Mouse (Mus musculus) heart, postnatal 0 days (tissue): ENCODE data around the gene Letmd1. TPM values are rescaled to one million over a fixed set of nuclear protein-coding genes. Genes with fewer than 3 reads are reported as not detected.
"Not testable (repeated sequence)": the region's sequence is repeated elsewhere in the genome, so short reads cannot be mapped to it uniquely, and the experiment has no call there.

Source experiments
- ATAC-seq: fragments of 200-750 bp; cut with Nextera tagmentation; 2 replicates; pipeline ENCODE4 v1.8.0; 2017; ENCODE audit warnings: low read depth, moderate number of reproducible peaks, moderate library complexity; ENCODE audit not compliant: insufficient read depth
- DNase-seq: peaks from one replicate; pipeline ENCODE4 v3.0.0-alpha.2; 2016; ENCODE audit warnings: low spot score
- H3K27ac ChIP-seq: fragments of 300-500 bp; sonication (generic); 2 replicates; pipeline ENCODE4 v1.5.1; 2014; ENCODE audit warnings: low read depth, mild to moderate bottlenecking
- H3K27me3 ChIP-seq: fragments of 300-500 bp; sonication (generic); 2 replicates; pipeline ENCODE4 v1.6.1; 2014; ENCODE audit warnings: low read length, mixed read lengths; ENCODE audit not compliant: control insufficient read depth, insufficient read depth
- H3K36me3 ChIP-seq: fragments of 300-500 bp; sonication (generic); replicated peaks from 2 replicates; pipeline ENCODE4 v1.6.1; 2014; ENCODE audit warnings: low read length, mixed read lengths; ENCODE audit not compliant: control insufficient read depth, insufficient read depth
- H3K4me1 ChIP-seq: fragments of 300-500 bp; sonication (generic); 2 replicates; pipeline ENCODE4 v1.6.1; 2014; ENCODE audit warnings: antibody characterized with exemption; ENCODE audit not compliant: control insufficient read depth, insufficient read depth
- H3K4me2 ChIP-seq: fragments of 300-500 bp; sonication (generic); 2 replicates; pipeline ENCODE4 v1.6.1; 2014; ENCODE audit warnings: low read depth, mild to moderate bottlenecking, low read length, moderate library complexity
- H3K4me3 ChIP-seq: fragments of 300-500 bp; sonication (generic); 2 replicates; pipeline ENCODE4 v1.5.1; 2014; ENCODE audit warnings: low read depth, low read length
- H3K9ac ChIP-seq: fragments of 300-500 bp; sonication (generic); replicated peaks from 2 replicates; pipeline ENCODE4 v1.6.1; 2014; ENCODE audit warnings: low read depth, low read length, mixed read lengths
- H3K9me3 ChIP-seq: fragments of 300-500 bp; sonication (generic); replicated peaks from 2 replicates; pipeline ENCODE4 v1.6.1; 2016; ENCODE audit warnings: low read length; ENCODE audit not compliant: control insufficient read depth
- CTCF ChIP-seq: IDR thresholded peaks from 2 replicates; pipeline ENCODE4 v1.5.1; 2016; ENCODE audit warnings: antibody characterized with exemption, control low read depth, low read depth
- EP300 ChIP-seq: IDR thresholded peaks from 2 replicates; pipeline ENCODE4 v1.6.1; 2016; ENCODE audit warnings: antibody characterized with exemption, low read depth
- WGBS: fragments of 180-500 bp; shearing (Covaris S2); extraction: QIAGEN DNeasy Blood & Tissue Kit; methylation state at CpG from one replicate; pipeline ENCODE4 v1.1.7; 2014; 5-methylcytosine and 5-hydroxymethylcytosine counted together
- polyA plus RNA-seq: library from polyadenylated mRNA; unstranded; fragments of >200 nt; fragmentation: Nextera tagmentation; extraction: Ambion mirVana; gene quantifications from 2 replicates; pipeline ENCODE4 v1.2.1, GENCODE M21; 2015
- total RNA-seq: library from RNA; depleted of rRNA; stranded (reverse); fragments of >200 nt; gene quantifications from 2 replicates; pipeline ENCODE4 v1.2.3, GENCODE M21; 2014; ENCODE audit warnings: low replicate concordance

Gene Letmd1
- total and polyA plus RNA-seq, 2 experiments from 2014 or later = 7.5 to 18.5 TPM

GRCm38 (mm10) chr15:100491966-100492365, 23.1 kb downstream of the Letmd1 start:
- Histone ChIP-seq H3K9me3 (no peaks in the 10 kb centered on the region), H3K9ac (no peak overlapping the region), H3K4me3 (no peak overlapping the region), H3K27ac (no peak overlapping the region), H3K36me3 (peaks cover 10% of the 10 kb centered on the region), H3K4me2 (no peak overlapping the region), H3K4me1 (peaks cover 31% of the 10 kb centered on the region), H3K27me3 (no peaks in the 10 kb centered on the region)
- WGBS = 76% methylated on average over 9 of the region's 9 CpGs
- DNase-seq (no peak), ATAC-seq (no peak)
- TF ChIP-seq EP300 = no peak
- no peak for TF ChIP-seq CTCF

- 1% methylated on average over 29 of the region's 29 CpGs for WGBS
- DNase-seq (peak; percentile 36), ATAC-seq (peak; percentile 66)
- Histone ChIP-seq H3K27ac (peak overlapping the region; percentile 79), H3K36me3 (no peaks in the 10 kb centered on the region), H3K9ac (peak overlapping the region; percentile 73), H3K4me1 (peaks cover 25% of the 10 kb centered on the region; the same call in 1 of the 2 replicates), H3K4me2 (peak overlapping the region; percentile 92), H3K9me3 (no peaks in the 10 kb centered on the region), H3K4me3 (peak overlapping the region; percentile 75), H3K27me3 (no peaks in the 10 kb centered on the region)
- no peak for TF ChIP-seq EP300
- no peak for TF ChIP-seq CTCF
Measured at GRCm38 (mm10) chr15:100494647-100495046, 25.8 kb downstream of the Letmd1 start.

GRCm38 (mm10) chr15:100495102-100495501, 26.3 kb downstream of the Letmd1 start, which contains the start of gene Csrnp2:
Gene Csrnp2 (minus strand): TSS chr15:100495488.
- Histone ChIP-seq H3K9me3 (no peaks in the 10 kb centered on the region), H3K4me1 (peaks cover 21% of the 10 kb centered on the region; the same call in 1 of the 2 replicates), H3K36me3 (no peaks in the 10 kb centered on the region), H3K4me3 (peak within 1 kb of the TSS; percentile 75), H3K27me3 (no peaks in the 10 kb centered on the region), H3K27ac (peak within 1 kb of the TSS; percentile 79), H3K9ac (peak within 1 kb of the TSS; percentile 73), H3K4me2 (peak within 1 kb of the TSS; percentile 92)
- ATAC-seq (peak; percentile 96), DNase-seq (peak; percentile 93)
- WGBS = under 1% methylated on average over 37 of the region's 40 CpGs
- TF ChIP-seq EP300 (peak; percentile 43; the same call in 1 of the 2 replicates), CTCF (peak; percentile 4; the same call in 1 of the 2 replicates)

GRCm38 (mm10) chr15:100499506-100499905, 30.7 kb downstream of the Letmd1 start:
- H3K27ac ChIP-seq, H3K9ac ChIP-seq, H3K4me1 ChIP-seq, H3K9me3 ChIP-seq, DNase-seq, H3K4me2 ChIP-seq, ATAC-seq, H3K27me3 ChIP-seq, H3K36me3 ChIP-seq, H3K4me3 ChIP-seq: not testable (repeated sequence)
- WGBS = 52% methylated on average over 8 of the region's 8 CpGs

GRCm38 (mm10) chr15:100508454-100509167, 39.8 kb downstream of the Letmd1 start:
- no peak overlapping the region for H3K9ac ChIP-seq
- H3K36me3 ChIP-seq = peaks cover 55% of the 10 kb centered on the region
- H3K4me2 ChIP-seq = no peak overlapping the region
- H3K27ac ChIP-seq = no peak overlapping the region
- ATAC-seq (no peak), DNase-seq (no peak)
- TF ChIP-seq EP300 = no peak
- no peak for TF ChIP-seq CTCF
- 86% methylated on average over 13 of the region's 13 CpGs for WGBS
- no peak overlapping the region for H3K4me3 ChIP-seq
- no peaks in the 10 kb centered on the region for H3K9me3 ChIP-seq
- no peaks in the 10 kb centered on the region for H3K4me1 ChIP-seq
- H3K27me3 ChIP-seq = no peaks in the 10 kb centered on the region

- Histone ChIP-seq H3K27ac (no peak overlapping the region), H3K27me3 (no peaks in the 10 kb centered on the region), H3K4me3 (no peak overlapping the region), H3K4me2 (no peak overlapping the region), H3K9ac (no peak overlapping the region), H3K9me3 (no peaks in the 10 kb centered on the region), H3K4me1 (no peaks in the 10 kb centered on the region), H3K36me3 (peaks cover 65% of the 10 kb centered on the region)
- DNase-seq (no peak), ATAC-seq (no peak)
- TF ChIP-seq EP300 (no peak), CTCF (no peak)
- WGBS = 92% methylated on average over 11 of the region's 11 CpGs
Measured at GRCm38 (mm10) chr15:100510072-100510471, 41.2 kb downstream of the Letmd1 start.
